Mouse (Mus musculus) erythroblast, adult 5-6 weeks (primary cell): ENCODE measurements around the gene Cct3. TPM values are rescaled to one million over a fixed set of nuclear protein-coding genes. Genes with fewer than 3 reads are reported as not detected.
"Not testable (repeated sequence)": the region's sequence is repeated elsewhere in the genome, so short reads cannot be mapped to it uniquely, and the experiment has no call there.

Experiments
- ATAC-seq: replicated peaks from 2 replicates; pipeline ENCODE4 v1.8.0; 2016; ENCODE audit warnings: moderate number of reproducible peaks, mild to moderate bottlenecking, moderate TSS enrichment, inconsistent platforms; ENCODE audit not compliant: poor library complexity, low FRiP score, severe bottlenecking
- total RNA-seq, 2 experiments: library from RNA; stranded (forward) in 1 of 2; stranded (reverse) in 1 of 2; fragments of 150-400 nt in 1 of 2; fragments of 200-764, 138-1000 nt in 1 of 2; gene quantifications; 2 replicates each; pipeline versions ENCODE4 v1.2.3 to v1.2.4; 2015 to 2017; ENCODE audit warnings: low replicate concordance in 2 of 2

Gene Cct3
- 97.4 and 178 TPM in 2 replicates for total RNA-seq (2015; ENCODE audit: low replicate concordance)
- total RNA-seq (2017; ENCODE audit: low replicate concordance): 48.6 and 66.1 TPM in 2 replicates

DNA sequence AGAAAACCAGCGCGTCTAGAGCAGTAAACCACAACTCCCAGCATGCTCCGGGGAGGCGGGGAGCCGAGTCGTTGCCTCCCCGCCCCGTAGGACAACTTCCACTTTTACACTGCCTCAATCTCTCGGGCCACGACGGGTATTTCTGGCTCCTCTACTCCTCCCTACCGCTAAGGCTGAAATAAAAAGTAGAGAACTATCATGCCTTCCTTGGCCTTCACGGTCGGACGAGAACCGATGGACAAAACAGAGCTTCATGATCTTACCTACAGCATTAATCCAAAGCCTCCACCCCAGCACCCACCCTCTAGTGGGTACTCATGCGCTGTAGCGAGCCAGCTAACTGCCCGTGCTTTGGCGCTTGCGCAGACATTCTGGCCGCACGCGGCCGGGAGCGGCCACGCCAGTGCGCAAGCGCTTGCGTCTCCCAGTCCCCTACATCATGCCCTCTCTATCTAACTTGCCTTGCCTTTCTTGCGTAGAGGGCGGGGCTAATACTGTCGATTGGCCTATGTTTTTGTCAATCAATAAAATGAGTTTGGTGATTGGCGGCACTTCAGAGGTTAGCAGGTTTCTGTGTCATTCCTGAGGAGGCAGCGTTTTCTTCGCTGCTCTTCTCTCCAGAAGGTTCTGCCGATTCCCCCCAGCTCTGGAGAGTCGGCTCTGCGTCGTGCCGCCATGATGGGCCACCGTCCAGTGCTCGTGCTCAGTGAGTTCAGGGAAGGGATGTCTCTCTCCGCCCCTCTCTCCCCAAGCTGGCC is at the start of gene Cct3, which contains the start of gene Tsacc:
Gene Cct3, plus strand, starts transcription at position 556 of the 758 bp plus-strand sequence.
Gene Tsacc, minus strand, starts transcription at position 439 of the 758 bp plus-strand sequence.
- peak; percentile 90 for ATAC-seq

DNA sequence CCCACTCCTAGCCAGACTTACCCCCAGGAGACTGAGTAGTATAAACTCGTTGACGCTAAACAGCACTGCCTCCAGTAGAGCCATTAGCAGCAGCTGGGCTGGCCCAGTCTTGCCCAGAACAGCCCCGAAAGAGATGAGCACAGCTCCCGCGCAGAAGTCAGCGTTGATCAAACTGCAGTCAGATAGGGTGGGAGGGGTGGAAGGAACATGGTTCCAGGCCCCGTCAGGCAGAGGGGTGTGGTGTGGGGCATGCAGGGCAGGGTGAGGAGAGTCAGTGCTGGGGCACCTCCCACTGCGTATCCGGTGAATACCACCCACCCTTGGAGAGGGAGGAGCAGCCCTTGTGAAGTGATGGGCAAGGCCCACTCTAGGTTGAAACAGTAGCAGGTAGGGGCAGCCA is 49.2 kb upstream of the Cct3 start:
- ATAC-seq: no peak

DNA sequence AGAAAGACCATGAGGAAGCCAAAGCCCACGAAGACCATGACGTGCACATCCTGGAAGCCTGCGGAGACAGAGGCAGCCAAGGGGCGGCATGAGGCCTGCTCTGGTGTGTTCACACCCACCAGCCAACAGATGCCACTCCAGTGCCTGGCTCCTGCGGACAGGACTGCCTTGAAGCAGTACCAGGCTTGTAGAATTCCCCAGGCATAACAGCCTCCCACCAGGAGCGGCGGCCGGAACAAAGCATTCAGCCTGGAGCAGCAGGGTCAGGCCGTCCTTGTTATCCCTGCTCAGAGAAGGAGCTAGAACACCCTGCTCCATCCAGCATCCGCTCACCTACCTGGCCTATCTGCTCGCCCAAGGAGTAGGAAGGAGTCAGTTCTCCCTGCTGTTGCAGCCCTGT is 48.5 kb upstream of the Cct3 start:
- ATAC-seq: no peak

DNA sequence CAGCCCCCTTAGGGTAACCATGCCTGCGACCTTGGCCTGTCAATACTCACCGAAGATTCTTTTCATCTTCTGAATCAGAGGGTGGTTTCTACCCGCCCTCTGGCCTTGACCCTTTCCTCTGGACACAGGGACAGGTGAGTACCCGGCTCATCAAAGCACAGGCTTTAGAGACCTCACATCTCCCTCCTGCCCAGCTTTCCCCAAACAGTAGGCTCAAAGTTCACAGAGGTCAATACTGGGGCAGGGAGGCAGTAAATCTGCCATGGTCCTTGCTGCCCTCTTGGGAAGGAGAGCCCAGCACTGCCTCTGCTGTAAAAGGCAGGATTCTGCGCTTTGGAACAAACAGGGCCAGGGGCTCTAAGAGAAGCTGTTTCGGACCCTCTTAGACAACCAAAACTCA is 44.2 kb upstream of the Cct3 start:
- ATAC-seq: no peak

DNA sequence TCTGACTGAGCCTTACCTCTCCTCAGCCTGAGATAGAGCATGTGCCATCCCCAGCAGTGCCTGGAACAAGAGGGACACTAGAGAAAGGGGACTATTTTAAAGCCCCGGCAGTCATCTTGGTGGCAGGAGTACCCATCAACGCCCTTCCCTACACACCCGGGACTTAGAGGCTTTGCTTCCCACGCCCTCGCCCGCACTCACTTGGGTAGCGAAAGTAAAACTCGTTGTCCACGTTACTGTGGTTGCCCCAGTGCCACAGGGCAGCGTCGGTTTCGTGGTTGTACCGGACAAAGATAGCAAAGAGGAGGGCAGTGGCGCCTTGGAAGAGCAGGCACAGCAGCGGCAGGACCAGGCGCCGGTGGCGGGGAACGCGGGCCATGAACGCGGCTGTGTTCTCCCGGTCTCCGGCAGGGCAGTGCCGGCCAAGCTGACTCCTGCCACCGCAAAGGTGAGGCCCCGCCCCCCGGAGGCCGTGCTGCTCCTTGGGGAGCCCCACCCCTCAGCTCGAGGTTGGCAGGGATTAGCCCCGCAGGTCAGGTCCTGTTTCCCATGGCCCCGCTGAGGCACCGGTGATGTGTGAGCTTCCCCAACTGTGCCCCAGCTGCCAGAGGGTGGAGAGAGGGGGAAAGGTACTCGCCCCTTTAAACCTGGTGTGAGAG is 42.5 kb upstream of the Cct3 start, which contains the start of gene Rhbg:
Gene Rhbg, minus strand, starts transcription at position 442 of the 659 bp plus-strand sequence.
- ATAC-seq: peak; percentile 68

DNA sequence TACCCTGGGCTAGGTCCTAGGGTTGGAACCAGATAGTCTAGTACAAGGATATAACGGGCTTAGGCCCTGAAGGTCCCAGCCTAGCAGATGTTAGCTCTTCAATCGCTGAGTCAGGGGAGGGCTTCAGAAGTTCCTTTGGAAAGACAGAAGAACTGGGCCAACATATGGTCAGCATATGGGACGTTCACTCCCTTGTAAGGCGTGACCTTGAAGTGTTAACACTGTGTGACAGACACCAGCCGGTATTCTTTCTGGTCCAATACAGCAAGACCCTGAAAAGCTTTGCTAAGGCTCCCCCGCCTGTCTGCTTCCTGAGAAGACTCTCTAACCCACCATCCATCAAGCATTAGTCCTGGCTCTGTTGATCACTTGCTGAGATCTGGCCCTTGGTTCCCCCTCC is 41.0 kb upstream of the Cct3 start:
- no peak for ATAC-seq

DNA sequence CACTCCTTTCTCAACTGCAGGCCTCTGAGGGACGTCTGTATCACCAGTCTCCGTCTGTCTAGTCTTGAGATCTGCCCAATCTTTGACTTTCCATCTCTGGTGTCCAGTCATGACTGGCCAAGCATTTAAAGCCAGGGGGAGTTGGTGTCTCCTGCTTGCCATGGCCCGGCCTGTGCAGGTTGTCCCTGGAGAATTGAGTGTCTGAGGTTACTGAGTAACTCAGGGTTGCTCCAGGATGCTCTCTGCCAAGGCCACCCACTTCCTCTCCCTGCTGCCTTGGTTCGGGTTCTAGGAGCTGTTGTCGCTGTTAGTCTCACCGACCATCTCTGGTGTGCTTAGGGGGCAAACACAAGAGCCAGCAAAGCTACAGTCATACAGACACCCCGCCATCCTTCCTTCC is 40.5 kb upstream of the Cct3 start:
- no peak for ATAC-seq

DNA sequence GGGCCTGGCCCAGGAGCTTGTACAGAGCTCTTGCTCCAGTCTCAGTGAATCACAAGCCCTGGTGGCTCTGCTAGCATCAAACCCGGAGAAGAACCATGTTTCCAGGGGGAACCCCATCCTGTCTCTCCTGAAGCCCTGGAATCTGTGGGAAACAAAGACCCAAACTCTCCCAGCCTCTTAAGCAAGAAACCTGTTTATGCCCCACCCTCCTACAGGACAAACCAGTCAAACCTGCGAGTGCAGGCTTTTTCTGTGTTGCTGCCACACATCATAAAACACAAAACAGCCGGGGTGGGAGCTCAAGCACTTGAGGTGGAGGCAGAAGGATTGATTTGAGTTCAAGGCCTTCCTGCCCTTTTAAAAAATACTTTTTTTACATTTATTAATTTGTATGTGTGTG is 34.6 kb upstream of the Cct3 start:
- ATAC-seq: no peak

DNA sequence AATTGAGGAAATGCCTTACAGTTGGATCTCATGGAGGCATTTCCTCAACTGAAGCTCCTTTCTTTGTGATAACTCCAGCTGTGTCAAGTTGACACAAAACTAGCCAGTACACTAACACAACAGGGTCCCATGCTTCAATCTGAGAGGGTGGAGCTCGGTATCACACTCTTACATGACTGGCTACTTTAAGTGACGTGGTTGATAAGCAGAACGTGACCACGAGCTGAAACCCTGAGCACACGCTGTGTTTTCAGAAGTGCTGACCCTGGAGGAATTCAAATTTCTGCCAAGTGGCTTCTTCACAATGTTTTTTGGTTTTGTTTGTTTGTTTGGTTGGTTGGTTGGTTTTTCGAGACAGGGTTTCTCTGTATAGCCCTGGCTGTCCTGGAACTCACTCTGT is 28.9 kb upstream of the Cct3 start:
- not testable (repeated sequence) for ATAC-seq

DNA sequence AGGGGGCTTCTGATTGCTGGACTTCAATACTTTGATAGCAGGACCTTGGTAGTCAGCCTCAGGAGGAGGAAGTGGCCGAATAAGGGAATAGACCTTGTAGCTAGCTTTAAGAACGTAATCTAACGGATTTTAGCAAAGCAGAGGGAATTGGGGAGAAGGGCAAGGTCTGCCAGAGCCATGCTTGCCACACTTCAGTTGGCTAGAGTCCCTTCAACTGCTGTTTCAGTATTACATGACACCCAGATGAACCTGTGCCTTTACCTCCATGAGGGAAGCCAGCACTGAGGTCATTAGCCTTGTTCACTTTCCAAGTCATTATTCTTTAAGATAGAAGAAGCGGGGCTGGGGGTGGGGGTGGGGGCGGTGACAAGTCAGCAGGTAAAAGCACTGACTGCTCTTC is 27.9 kb upstream of the Cct3 start:
- no peak for ATAC-seq

DNA sequence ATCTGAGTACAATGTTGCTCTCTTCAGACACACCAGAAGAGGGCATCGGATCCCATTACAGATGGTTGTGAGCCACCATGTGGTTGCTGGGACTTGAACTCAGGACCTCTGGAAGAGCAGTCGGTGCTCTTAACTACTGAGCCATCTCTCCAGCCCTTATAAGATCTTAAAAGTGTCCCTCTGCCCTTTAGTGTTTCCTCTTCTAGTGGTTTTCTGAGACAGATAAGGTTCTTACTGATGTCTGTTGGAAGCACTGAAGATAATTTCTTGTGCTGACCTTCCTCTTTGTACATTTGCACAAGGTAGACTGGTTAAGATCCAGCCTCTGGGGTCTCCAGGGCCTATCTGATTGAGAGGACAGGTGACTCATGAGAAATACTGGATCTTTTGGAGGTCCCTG is 25.6 kb upstream of the Cct3 start:
- not testable (repeated sequence) for ATAC-seq

DNA sequence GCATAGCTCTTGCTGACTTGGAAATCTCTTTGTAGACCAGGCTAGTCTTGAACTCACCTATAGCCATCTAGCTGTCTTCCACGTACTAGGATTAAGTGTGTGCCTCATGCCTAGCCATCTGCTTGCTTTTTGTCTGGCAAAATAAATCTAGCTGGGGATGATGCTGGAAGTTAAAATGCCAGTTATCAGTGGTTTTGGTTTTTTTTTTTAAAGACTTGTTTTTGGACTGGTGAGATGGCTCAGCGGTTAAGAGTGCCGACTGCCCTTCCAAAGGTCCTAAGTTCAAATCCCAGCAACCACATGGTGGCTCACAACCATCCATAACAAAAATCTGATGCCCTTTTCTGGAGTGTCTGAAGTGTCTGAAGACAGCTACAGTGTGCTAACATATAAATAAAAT is 25.1 kb upstream of the Cct3 start:
- no peak for ATAC-seq

DNA sequence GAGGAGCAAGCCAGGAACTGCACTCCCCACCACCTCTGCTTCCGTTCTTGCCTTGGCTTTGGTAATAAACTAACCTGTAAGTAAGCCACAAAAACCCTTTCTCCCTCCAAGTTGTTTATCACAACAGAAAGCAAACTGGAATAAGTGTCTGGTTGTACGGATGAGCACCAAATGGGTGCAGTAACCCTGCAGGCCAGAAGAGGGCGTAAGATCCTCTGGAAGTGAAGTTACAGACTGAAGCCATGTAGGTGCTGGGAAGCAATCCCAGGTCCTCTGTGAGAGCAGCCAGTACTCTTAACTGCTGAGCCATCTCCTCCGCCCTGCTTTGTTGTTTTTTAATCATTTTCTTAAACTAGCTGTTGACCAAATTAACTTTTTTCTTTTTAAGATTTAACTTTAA is 22.9 kb upstream of the Cct3 start:
- ATAC-seq: no peak; the same call in 1 of the 2 replicates

DNA sequence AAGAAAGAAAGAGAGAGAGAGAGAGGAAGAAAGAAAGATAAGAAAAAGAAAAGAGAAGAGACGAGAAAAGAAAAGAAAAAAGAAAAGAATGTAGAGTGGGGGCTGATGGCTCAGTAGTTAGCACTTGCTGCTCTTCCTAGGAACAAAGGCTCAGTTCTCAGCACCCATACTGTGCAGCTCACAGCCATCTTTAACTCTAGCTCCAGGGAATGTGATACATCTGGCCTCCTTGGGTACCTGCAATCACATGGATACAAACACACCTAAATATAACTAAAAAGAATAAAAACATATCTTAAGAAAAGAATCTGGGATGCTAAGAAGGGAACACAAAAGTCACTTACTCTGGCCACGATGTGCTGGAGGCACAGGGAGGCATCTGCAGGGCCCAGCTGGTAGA is 20.8 kb upstream of the Cct3 start:
- ATAC-seq: no peak

DNA sequence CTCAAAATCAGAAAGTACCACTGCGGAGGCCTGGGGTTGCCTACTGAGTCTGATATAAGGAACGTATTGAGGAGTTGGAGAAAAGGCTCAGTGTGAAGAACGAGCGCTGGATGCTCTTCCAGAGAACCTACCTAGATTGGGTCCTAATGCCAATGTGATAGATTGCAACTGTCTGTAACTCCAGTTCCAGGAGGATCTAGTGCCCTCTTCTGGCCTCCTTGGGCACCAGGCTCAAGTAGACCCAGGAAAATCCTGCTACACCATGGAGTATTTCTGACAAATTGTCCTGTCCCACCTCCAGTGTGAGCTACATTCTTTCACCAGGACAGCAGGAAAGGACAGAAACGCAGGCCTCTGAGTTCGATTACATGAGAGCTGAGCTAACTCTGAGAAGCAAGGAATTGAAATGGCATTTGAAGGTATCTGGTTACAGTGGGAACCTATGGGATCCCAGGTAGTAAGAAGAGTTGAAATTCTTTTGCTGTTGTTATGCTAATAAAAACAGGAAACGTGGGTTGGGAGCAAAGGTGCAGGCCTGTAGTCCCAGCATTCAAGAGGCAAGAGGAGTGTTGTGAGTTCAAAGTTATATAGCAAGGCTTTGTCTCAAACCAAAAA is 20.3 kb upstream of the Cct3 start:
- ATAC-seq: no peak

DNA sequence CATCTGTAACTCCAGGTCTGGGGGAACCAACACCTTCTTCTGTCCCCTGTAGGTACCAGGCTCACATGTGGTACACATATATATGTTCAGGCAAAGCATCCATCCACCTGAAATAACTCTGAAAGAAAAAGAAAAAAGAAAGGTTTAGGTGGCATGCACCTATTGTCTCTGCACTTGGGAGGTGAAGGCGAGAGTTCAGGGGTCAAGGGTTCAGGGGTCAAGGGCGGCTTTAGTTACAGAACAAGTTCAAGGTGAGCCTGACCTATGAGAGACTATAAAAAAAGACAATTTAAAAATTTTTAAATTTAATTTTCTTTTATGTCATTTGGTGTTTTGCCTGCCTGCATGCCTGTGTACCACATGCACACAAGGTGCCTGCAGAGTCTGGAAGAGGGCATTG is 16.9 kb upstream of the Cct3 start:
- ATAC-seq: no peak

DNA sequence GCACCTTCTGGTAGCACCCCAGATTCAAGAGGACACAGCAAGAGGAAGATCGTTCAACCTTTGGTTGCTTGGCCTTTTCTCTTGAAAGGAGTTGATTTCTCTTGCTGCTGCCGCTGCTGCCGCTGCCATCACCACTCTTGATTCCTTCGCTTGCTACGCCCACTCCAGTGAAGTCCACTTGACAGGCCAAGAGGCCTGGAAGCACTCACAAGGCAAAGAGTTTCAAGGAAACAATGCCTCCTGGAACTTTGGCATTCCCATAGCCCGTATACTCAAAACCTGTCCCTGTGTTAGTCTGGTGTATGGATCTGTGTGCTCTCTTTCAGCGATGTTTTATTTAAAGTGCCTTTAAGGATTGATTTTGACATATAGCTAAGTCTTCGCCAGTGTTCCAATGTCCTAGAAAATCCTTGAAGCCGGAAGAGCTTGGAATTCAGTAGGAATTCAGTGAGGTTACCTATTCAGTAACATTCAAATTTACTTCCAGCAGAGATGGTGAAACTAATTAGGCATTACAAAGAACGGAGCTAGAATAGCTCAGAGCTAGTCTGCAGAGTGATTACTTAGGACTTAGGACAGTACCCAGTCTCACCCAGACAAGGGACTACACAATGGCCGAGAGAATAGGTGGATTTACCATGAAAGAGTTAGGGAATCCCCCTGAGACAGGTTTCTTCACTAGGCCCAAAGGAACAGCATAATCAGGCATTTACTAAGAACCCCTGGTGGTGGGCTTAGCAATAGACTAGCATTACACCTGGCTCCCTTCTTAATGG is 15.6 kb upstream of the Cct3 start:
- not testable (repeated sequence) for ATAC-seq

DNA sequence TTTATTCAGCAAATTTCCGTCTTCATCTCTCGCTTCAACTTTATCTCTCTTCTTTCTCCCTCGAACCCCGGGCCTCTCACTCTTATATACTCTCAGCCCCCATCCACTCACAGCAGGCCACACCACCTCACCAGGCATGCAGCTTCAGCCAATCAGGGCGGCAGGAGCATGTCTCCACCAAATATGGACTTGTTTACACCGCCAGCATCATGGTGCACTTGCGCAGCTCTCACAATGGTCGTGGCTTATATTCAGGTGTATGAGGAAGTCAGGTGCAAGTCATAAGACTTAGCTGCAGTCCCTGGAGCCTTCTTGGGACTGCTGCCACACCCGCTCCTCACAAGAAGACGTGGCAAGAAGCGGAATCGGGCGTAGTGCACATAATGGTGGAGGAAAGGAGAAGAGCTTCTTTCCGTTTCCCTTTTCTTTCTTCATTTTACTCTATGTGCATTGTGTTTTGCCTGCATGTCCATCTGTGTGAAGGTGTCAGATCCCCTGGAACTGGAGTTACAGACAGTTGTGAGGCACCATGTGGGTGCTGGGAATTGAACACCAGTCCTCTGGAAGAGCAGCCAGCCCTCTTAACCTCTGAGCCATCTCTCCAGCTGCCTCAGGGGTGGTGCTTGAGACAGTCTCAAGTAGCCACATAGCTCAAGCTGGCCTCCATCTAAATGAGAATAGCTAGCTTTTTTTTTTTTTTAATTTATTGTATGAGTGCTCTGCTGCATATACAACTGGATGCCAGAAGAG is 11.9 kb upstream of the Cct3 start:
- not testable (repeated sequence) for ATAC-seq

DNA sequence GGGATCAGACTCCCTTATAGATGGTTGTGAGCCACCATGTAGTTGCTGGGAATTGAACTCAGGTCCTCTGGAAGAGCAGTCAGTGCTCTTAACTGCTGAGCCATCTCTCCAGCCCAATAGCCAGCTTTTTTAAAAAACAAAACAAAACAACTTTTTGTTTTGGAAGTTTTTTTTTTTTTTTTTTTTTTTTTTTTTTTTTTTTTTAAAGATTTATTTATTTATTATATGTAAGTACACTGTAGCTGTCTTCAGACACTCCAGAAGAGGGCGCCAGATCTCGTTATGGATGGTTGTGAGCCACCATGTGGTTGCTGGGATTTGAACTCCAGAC is 11.4 kb upstream of the Cct3 start:
- ATAC-seq: not testable (repeated sequence)

DNA sequence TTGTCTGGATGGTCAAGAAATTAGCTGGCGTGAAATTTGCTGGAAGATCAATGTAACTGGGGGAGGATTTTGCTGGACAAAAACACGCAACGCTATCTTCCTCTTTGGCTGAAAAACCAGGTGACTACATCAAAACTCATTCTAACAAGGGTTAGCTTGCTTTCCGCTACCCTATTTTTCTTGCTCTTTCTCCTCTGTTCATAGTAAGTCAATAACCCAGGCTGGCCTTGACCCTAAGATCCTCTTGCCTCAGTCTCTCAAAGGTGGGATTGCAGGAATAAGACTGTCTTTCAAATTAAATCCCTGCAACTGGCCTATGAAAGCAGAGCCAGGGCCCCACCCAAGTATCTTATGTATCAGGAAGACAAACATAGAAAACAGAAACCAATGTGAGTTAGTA is 9.8 kb upstream of the Cct3 start, which contains the start of gene Gm38392:
Gene Gm38392, minus strand, starts transcription at position 101 of the 400 bp plus-strand sequence.
- ATAC-seq: no peak
